Mouse (Mus musculus): Measurements from ENCODE around the gene Auh.

- TF ChIP-seq CTCF (IDR thresholded peaks at IDR 0.05; ENCODE audit: borderline replicate concordance, insufficient read depth, low read depth, low read length): no peak
- TF ChIP-seq POLR2A (IDR thresholded peaks at IDR 0.05; ENCODE audit: borderline replicate concordance, insufficient read depth, low read length): no peak
These were observed 71.1 kb downstream of the Auh start for GRCm38 (mm10) chr13:52858373-52858772.

All from cerebellum, adult 2 months (tissue).